Mouse (Mus musculus): Measurements from ENCODE around the gene Clec9a.

- TF ChIP-seq HCFC1 (IDR thresholded peaks at IDR 0.05; ENCODE audit: borderline replicate concordance, insufficient read depth, low read length): no peak
- TF ChIP-seq CHD2 (IDR thresholded peaks at IDR 0.05; ENCODE audit: low read depth, low read length): no peak
- TF ChIP-seq ZNF384 (IDR thresholded peaks at IDR 0.05; ENCODE audit: low read depth, low read length): no peak
- TF ChIP-seq MAFK (IDR thresholded peaks at IDR 0.05; ENCODE audit: insufficient read depth, low read depth, low read length): no peak
- no peak for TF ChIP-seq ZC3H11A (IDR thresholded peaks at IDR 0.05; ENCODE audit: borderline replicate concordance, low read depth, low read length)
Observed at GRCm38 (mm10) chr6:129434239-129434638, 25.6 kb downstream of the Clec9a start.
